Mouse (Mus musculus): ENCODE measurements around the gene Ankrd1. TPM values are rescaled to one million over a fixed set of nuclear protein-coding genes. Genes with fewer than 3 reads are reported as not detected.

Ankrd1 gene
- polyA plus RNA-seq, 1 experiment from 2014 or later = not detected

DNA sequence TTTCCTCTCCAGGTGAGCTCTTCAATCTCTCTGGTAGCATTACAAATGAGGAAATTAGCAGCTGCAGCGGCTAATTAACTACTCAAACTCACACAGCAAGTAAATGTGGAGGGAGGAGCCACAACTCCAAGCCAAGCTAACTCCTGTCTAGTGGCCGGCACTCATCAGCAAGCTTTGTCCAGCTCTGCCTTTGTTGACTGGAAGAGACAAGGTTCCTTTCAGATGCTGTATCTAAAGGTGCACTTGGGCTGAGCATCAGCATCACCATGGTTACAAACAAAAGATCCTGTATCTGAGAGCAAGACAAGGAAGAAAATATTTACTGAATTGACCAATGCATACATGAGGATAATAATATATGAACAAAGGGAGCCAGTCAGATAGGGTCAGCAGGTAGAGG, 10.3 kb upstream of the Ankrd1 start:
- no peak overlapping the region for H3K4me3 ChIP-seq
- DNase-seq (ENCODE audit: low spot score) = no peak
- no peak overlapping the region for H3K27ac ChIP-seq
- no peaks in the 10 kb centered on the region for H3K36me3 ChIP-seq
- H3K9me3 ChIP-seq = no peaks in the 10 kb centered on the region
- H3K4me1 ChIP-seq (replicated peaks) = peaks cover 11% of the 10 kb centered on the region; the same call in 1 of the 2 replicates
- H3K27me3 ChIP-seq (ENCODE audit: insufficient read depth, poor library complexity, severe bottlenecking) = no peaks in the 10 kb centered on the region
- WGBS = 50% methylated on average over 2 of the region's 2 CpGs

DNA sequence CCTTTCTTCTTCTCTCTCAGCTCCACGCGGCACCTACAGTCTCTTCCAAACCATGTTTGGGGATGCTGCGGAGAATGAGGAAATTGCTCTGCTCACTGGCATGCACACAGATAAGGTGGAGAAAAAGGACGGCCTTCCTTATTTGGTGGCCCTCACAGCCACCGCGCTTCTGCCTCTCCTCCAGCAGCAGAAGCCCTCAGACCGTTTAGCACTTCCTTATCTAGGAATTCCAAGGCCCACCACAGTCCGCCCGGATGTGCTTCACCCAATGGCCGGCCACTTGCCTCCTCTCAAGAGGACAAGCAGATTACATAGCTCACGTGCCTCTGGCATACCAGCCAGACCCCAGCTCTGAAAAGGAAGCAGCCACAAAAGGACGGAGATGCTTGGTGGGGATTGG, 9.7 kb upstream of the Ankrd1 start:
- Histone ChIP-seq H3K36me3 (no peaks in the 10 kb centered on the region), H3K4me1 (replicated peaks) (peaks cover 11% of the 10 kb centered on the region; the same call in 1 of the 2 replicates), H3K4me3 (no peak overlapping the region), H3K27ac (no peak overlapping the region), H3K9me3 (no peaks in the 10 kb centered on the region), H3K27me3 (ENCODE audit: insufficient read depth, poor library complexity, severe bottlenecking) (no peaks in the 10 kb centered on the region)
- WGBS = 64% methylated on average over 12 of the region's 12 CpGs
- DNase-seq (ENCODE audit: low spot score) = no peak

DNA sequence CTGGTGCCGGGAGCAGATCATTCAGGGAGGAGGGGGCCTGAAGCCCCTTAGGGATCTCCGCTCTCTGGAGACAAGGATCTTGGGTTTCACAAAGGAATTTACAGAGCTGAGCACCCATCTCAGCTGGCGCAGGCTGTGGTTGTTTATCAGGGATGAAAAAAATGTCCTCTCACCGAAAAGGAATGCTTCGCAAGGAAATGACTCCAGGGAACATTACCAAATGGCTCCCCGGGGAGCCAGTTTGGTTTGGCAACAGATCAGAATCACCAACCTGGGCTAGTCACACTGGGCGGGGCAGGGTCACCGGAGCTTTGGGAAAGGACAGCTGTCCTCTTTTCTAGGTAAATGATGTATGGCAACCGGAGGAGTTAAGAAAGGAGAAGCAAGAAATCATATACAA, 9.3 kb upstream of the Ankrd1 start:
- Histone ChIP-seq H3K4me1 (replicated peaks) (peaks cover 11% of the 10 kb centered on the region; the same call in 1 of the 2 replicates), H3K27me3 (ENCODE audit: insufficient read depth, poor library complexity, severe bottlenecking) (no peaks in the 10 kb centered on the region), H3K36me3 (no peaks in the 10 kb centered on the region), H3K9me3 (no peaks in the 10 kb centered on the region), H3K27ac (no peak overlapping the region), H3K4me3 (no peak overlapping the region)
- DNase-seq (ENCODE audit: low spot score) = no peak
- 61% methylated on average over 9 of the region's 9 CpGs for WGBS

GRCm38 (mm10) chr19:36128440-36128839, 8.5 kb upstream of the Ankrd1 start:
- no peak overlapping the region for H3K27ac ChIP-seq

DNA sequence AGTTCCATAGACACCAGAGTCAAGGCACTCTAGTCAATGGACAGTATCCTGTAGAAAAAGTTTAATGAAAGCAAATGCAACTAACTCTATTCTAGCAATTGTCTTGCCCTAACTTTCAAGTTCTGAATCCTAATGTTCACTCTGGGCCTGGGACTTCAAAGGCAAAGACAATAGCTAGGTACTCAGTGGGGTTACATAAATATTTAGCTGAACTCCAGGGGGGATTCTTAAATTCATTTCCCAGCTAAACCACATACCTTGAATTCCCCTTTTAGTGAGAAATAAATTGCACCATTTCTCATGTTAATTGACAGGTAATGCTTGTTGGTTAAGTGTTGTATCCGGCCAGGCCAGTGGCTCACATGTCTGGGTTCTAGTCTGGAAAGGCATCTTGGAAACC, 4.3 kb upstream of the Ankrd1 start:
- WGBS = 77% methylated on average over 1 of the region's 1 CpGs

More at GRCm38 (mm10) chr19:36128440-36128839, 8.5 kb upstream of the Ankrd1 start:
- H3K4me3 ChIP-seq = no peak overlapping the region
- H3K36me3 ChIP-seq = no peaks in the 10 kb centered on the region
- WGBS = 93% methylated on average over 3 of the region's 3 CpGs
- DNase-seq (ENCODE audit: low spot score) = no peak
- no peaks in the 10 kb centered on the region for H3K27me3 ChIP-seq (ENCODE audit: insufficient read depth, poor library complexity, severe bottlenecking)
- H3K9me3 ChIP-seq = no peaks in the 10 kb centered on the region
- peaks cover 8% of the 10 kb centered on the region; the same call in 1 of the 2 replicates for H3K4me1 ChIP-seq (replicated peaks)

GRCm38 (mm10) chr19:36119219-36119618, 680 bp downstream of the Ankrd1 start:
- H3K27me3 ChIP-seq (ENCODE audit: insufficient read depth, poor library complexity, severe bottlenecking) = no peaks in the 10 kb centered on the region
- no peak for DNase-seq (ENCODE audit: low spot score)
- WGBS = 85% methylated on average over 8 of the region's 8 CpGs
- no peak overlapping the region for H3K4me3 ChIP-seq
- no peaks in the 10 kb centered on the region for H3K4me1 ChIP-seq (replicated peaks)
- no peak overlapping the region for H3K27ac ChIP-seq
- H3K36me3 ChIP-seq = no peaks in the 10 kb centered on the region
- H3K9me3 ChIP-seq = peaks cover 5% of the 10 kb centered on the region; the same call in 1 of the 2 replicates

More for the DNA sequence above, 4.3 kb upstream of the Ankrd1 start:
- Histone ChIP-seq H3K27me3 (ENCODE audit: insufficient read depth, poor library complexity, severe bottlenecking) (no peaks in the 10 kb centered on the region), H3K4me3 (no peak overlapping the region), H3K4me1 (replicated peaks) (no peaks in the 10 kb centered on the region), H3K9me3 (peaks cover 5% of the 10 kb centered on the region; the same call in 1 of the 2 replicates), H3K36me3 (no peaks in the 10 kb centered on the region), H3K27ac (no peak overlapping the region)
- DNase-seq (ENCODE audit: low spot score) = no peak

GRCm38 (mm10) chr19:36116185-36116584, 3.7 kb downstream of the Ankrd1 start:
- WGBS = 81% methylated on average over 4 of the region's 4 CpGs
- H3K4me3 ChIP-seq = no peak overlapping the region
- H3K27me3 ChIP-seq (ENCODE audit: insufficient read depth, poor library complexity, severe bottlenecking) = 0 out of 2 replicates have a peak, but pooled peaks cover 9% of the 10 kb centered on the region
- no peaks in the 10 kb centered on the region for H3K9me3 ChIP-seq
- no peak for DNase-seq (ENCODE audit: low spot score)
- peaks cover 11% of the 10 kb centered on the region for H3K4me1 ChIP-seq (replicated peaks)
- H3K36me3 ChIP-seq = no peaks in the 10 kb centered on the region
- no peak overlapping the region for H3K27ac ChIP-seq

DNA sequence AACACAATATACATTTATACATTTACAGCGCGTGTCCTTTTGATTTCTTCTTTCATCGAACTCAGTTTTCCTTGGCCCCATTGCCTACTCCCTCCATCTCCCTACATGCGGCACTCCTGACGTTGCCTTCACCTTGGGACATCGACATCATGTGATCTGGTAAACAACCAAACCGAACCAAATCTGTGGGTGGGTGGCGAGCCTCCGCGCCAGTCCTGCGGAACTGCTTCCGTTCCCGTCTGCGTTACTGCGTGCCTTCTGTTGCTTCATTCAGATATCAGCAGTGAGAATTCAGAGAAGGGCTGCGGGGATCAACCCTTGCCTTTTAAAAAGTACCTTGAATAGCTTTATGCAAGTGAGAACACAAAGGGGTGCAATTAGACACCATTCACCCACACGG, 7.9 kb downstream of the Ankrd1 start:
- no peak for DNase-seq (ENCODE audit: low spot score)
- Histone ChIP-seq H3K4me3 (0 out of 2 replicates have a peak overlapping the region, but pooled peaks have one; percentile 24), H3K27me3 (ENCODE audit: insufficient read depth, poor library complexity, severe bottlenecking) (peaks cover 31% of the 10 kb centered on the region; the same call in 1 of the 2 replicates), H3K9me3 (no peaks in the 10 kb centered on the region), H3K27ac (no peak overlapping the region), H3K36me3 (no peaks in the 10 kb centered on the region), H3K4me1 (replicated peaks) (peaks cover 22% of the 10 kb centered on the region)
- 42% methylated on average over 17 of the region's 17 CpGs for WGBS

DNA sequence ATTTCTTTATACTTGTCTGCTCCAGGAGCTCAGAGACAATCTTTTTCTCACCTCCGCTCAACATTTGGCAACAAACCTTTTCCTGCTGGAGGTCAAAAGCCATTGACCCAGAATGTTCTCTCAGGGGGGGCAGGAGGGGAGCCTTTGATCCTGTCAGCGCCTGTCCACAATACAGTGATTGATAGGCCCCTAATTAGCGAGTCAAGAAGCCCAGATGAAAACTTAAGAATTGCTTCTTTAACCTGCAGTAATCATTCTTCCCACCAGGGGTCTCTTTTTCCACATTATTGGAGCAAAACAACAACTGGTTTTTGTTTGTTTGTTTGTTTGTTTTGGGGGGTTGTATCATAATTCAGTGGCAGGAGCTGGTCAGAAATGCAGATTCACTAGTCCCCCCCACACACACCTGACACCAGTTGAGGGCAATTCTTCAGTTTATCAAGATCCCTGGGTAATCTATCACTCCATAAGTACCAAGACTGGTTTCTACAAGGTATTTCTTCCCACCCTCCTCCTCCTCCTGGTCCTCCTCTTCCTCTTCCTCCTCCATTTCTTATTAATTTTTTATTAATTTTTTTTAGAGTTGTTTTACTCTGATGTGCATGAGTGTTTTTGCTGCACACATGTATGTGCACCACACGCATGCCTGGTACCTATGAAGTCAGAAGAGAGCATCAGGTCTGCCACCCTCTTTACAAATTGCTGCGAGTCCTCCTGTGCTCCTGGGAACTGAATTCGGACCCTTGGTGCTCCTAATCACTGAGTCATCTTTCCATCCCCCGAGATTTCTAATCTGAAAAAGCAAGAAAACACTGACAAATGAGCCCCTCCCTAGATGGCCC, 8.6 kb downstream of the Ankrd1 start:
- DNase-seq (ENCODE audit: low spot score) = peak; percentile 71
- Histone ChIP-seq H3K27ac (no peak overlapping the region), H3K9me3 (no peaks in the 10 kb centered on the region), H3K4me1 (replicated peaks) (peaks cover 22% of the 10 kb centered on the region), H3K4me3 (no peak overlapping the region), H3K27me3 (ENCODE audit: insufficient read depth, poor library complexity, severe bottlenecking) (peaks cover 31% of the 10 kb centered on the region; the same call in 1 of the 2 replicates), H3K36me3 (no peaks in the 10 kb centered on the region)
- WGBS = 29% methylated on average over 7 of the region's 7 CpGs

- H3K4me1 ChIP-seq (replicated peaks) = peaks cover 22% of the 10 kb centered on the region
- peaks cover 7% of the 10 kb centered on the region; the same call in 1 of the 2 replicates for H3K36me3 ChIP-seq
- no peak for DNase-seq (ENCODE audit: low spot score)
- no peak overlapping the region for H3K27ac ChIP-seq
- H3K27me3 ChIP-seq (ENCODE audit: insufficient read depth, poor library complexity, severe bottlenecking) = peaks cover 31% of the 10 kb centered on the region; the same call in 1 of the 2 replicates
- no peak overlapping the region for H3K4me3 ChIP-seq
- 37% methylated on average over 7 of the region's 7 CpGs for WGBS
- H3K9me3 ChIP-seq = no peaks in the 10 kb centered on the region
Measured at GRCm38 (mm10) chr19:36110465-36110864, 9.4 kb downstream of the Ankrd1 start.

DNA sequence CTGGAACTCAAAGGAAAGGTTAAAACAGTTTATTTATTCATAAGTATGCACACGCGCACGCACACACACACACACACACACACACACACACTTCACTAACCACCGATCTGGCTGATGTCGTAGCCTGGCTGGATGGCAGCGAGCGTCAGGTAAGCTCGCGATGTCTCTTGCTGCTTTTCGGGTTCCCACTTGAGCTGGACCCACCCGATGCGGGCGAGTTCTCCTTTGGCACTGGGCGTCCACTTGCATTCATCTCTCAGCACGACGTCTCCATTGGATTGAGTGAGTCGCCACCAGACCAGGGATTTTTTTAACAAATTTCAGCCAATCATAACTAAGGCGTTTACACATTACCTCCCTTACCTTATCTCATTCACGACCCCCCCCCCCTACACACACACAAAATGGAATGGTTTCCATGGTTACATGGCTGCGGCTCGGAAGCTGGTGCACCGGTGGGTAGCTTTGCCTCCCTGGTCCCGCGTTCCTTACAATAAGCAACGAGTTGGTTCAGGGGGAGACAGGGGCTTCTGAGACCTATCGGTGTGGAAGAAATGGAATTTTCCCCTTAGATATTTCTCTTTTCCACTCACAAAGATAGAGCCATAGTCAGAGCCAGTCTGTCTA, 10.5 kb downstream of the Ankrd1 start:
- 74% methylated on average over 26 of the region's 26 CpGs for WGBS
- Histone ChIP-seq H3K27ac (no peak overlapping the region), H3K4me1 (replicated peaks) (peaks cover 22% of the 10 kb centered on the region), H3K27me3 (ENCODE audit: insufficient read depth, poor library complexity, severe bottlenecking) (peaks cover 31% of the 10 kb centered on the region; the same call in 1 of the 2 replicates), H3K9me3 (no peaks in the 10 kb centered on the region), H3K36me3 (peaks cover 13% of the 10 kb centered on the region), H3K4me3 (no peak overlapping the region)
- no peak for DNase-seq (ENCODE audit: low spot score)

- Histone ChIP-seq H3K36me3 (peaks cover 65% of the 10 kb centered on the region), H3K27ac (no peak overlapping the region), H3K4me3 (no peak overlapping the region), H3K27me3 (ENCODE audit: insufficient read depth, poor library complexity, severe bottlenecking) (peaks cover 8% of the 10 kb centered on the region; the same call in 1 of the 2 replicates), H3K9me3 (no peaks in the 10 kb centered on the region), H3K4me1 (replicated peaks) (no peaks in the 10 kb centered on the region)
- WGBS = 88% methylated on average over 5 of the region's 5 CpGs
- no peak for DNase-seq (ENCODE audit: low spot score)
Measured at GRCm38 (mm10) chr19:36103909-36104308, 16.0 kb downstream of the Ankrd1 start.

- Histone ChIP-seq H3K9me3 (no peaks in the 10 kb centered on the region), H3K36me3 (peaks cover 91% of the 10 kb centered on the region), H3K4me1 (replicated peaks) (no peaks in the 10 kb centered on the region), H3K27ac (no peak overlapping the region), H3K27me3 (ENCODE audit: insufficient read depth, poor library complexity, severe bottlenecking) (no peaks in the 10 kb centered on the region), H3K4me3 (no peak overlapping the region)
- DNase-seq (ENCODE audit: low spot score) = no peak
- WGBS = 93% methylated on average over 7 of the region's 7 CpGs
Measured at GRCm38 (mm10) chr19:36098916-36099315, 21.0 kb downstream of the Ankrd1 start.

All from hindbrain, embryonic 10.5 days (tissue).